Mouse (Mus musculus) intestine, embryonic 15.5 days (tissue): ENCODE measurements around the gene Olfr890. TPM values are rescaled to one million over a fixed set of nuclear protein-coding genes. Genes with fewer than 3 reads are reported as not detected.
"Not testable (repeated sequence)": the region's sequence is repeated elsewhere in the genome, so short reads cannot be mapped to it uniquely, and the experiment has no call there.

Source experiments
- ATAC-seq: fragments of 200-750 bp; cut with Nextera tagmentation; 2 replicates; pipeline ENCODE4 v1.8.0; 2017; ENCODE audit warnings: moderate TSS enrichment, moderate library complexity
- H3K27ac ChIP-seq: fragments of 300-500 bp; sonication (generic); 2 replicates; pipeline ENCODE4 v1.5.1; 2015; ENCODE audit warnings: mild to moderate bottlenecking, inconsistent platforms
- H3K27me3 ChIP-seq: fragments of 300-500 bp; sonication (generic); replicated peaks from 2 replicates; pipeline ENCODE4 v1.6.1; 2015; ENCODE audit warnings: inconsistent platforms
- H3K36me3 ChIP-seq: fragments of 300-500 bp; sonication (generic); 2 replicates; pipeline ENCODE4 v1.6.1; 2015; ENCODE audit warnings: inconsistent platforms
- H3K4me1 ChIP-seq: fragments of 300-500 bp; sonication (generic); replicated peaks from 2 replicates; pipeline ENCODE4 v1.6.1; 2015; ENCODE audit warnings: inconsistent platforms
- H3K4me2 ChIP-seq: fragments of 300-500 bp; sonication (generic); replicated peaks from 2 replicates; pipeline ENCODE4 v1.6.1; 2015; ENCODE audit warnings: mild to moderate bottlenecking, inconsistent platforms
- H3K4me3 ChIP-seq: fragments of 300-500 bp; sonication (generic); replicated peaks from 2 replicates; pipeline ENCODE4 v1.5.1; 2015; ENCODE audit warnings: inconsistent platforms
- H3K9ac ChIP-seq: fragments of 300-500 bp; sonication (generic); 2 replicates; pipeline ENCODE4 v1.6.1; 2015; ENCODE audit warnings: inconsistent platforms
- H3K9me3 ChIP-seq: fragments of 300-500 bp; sonication (generic); 2 replicates; pipeline ENCODE4 v1.6.1; 2016; ENCODE audit warnings: inconsistent platforms
- WGBS: fragments of 180-500 bp; shearing (Covaris S2); methylation state at CpG from one replicate; pipeline ENCODE4 v1.1.7; 2015; 5-methylcytosine and 5-hydroxymethylcytosine counted together
- polyA plus RNA-seq: library from polyadenylated mRNA; unstranded; fragments of >200 nt; fragmentation: Nextera tagmentation; extraction: Ambion mirVana; gene quantifications from 2 replicates; pipeline ENCODE4 v1.2.1, GENCODE M21; 2015

Olfr890 gene
- not detected in 2 replicates for polyA plus RNA-seq

- Histone ChIP-seq H3K9ac (no peak within 1 kb of the TSS), H3K4me2 (no peak within 1 kb of the TSS), H3K4me1 (no peaks in the 10 kb centered on the region), H3K9me3 (no peaks in the 10 kb centered on the region), H3K27me3 (no peaks in the 10 kb centered on the region), H3K27ac (no peak within 1 kb of the TSS), H3K36me3 (no peaks in the 10 kb centered on the region), H3K4me3 (no peak within 1 kb of the TSS)
- no peak for ATAC-seq
Observed at GRCm38 (mm10) chr9:38142217-38142616, at the start of gene Olfr890. TSS of gene Olfr890 (plus strand) at chr9:38142517.

- Histone ChIP-seq H3K4me3 (no peak within 1 kb of the TSS), H3K4me2 (no peak within 1 kb of the TSS), H3K36me3 (no peaks in the 10 kb centered on the region), H3K4me1 (no peaks in the 10 kb centered on the region), H3K27ac (no peak within 1 kb of the TSS), H3K27me3 (no peaks in the 10 kb centered on the region), H3K9me3 (no peaks in the 10 kb centered on the region), H3K9ac (no peak within 1 kb of the TSS)
- no peak for ATAC-seq
- 77% methylated on average over 1 of the region's 1 CpGs for WGBS
Observed at GRCm38 (mm10) chr9:38107828-38108227, 34.5 kb upstream of the Olfr890 start, which contains the start of gene Olfr888. TSS of gene Olfr888 (plus strand) at chr9:38108128.

GRCm38 (mm10) chr9:38114898-38115297, 27.4 kb upstream of the Olfr890 start, which contains the start of gene Olfr889:
TSS of gene Olfr889 (plus strand) at chr9:38115198.
- Histone ChIP-seq H3K9me3 (no peaks in the 10 kb centered on the region), H3K9ac (no peak within 1 kb of the TSS), H3K4me2 (no peak within 1 kb of the TSS), H3K4me3 (no peak within 1 kb of the TSS), H3K4me1 (no peaks in the 10 kb centered on the region), H3K36me3 (no peaks in the 10 kb centered on the region), H3K27me3 (no peaks in the 10 kb centered on the region), H3K27ac (no peak within 1 kb of the TSS)
- no peak for ATAC-seq

GRCm38 (mm10) chr9:38168341-38168740, 26.0 kb downstream of the Olfr890 start:
- H3K27me3 ChIP-seq, H3K27ac ChIP-seq, H3K4me2 ChIP-seq, H3K36me3 ChIP-seq, H3K9ac ChIP-seq, H3K4me1 ChIP-seq, ATAC-seq, H3K4me3 ChIP-seq, H3K9me3 ChIP-seq: not testable (repeated sequence)
- 55% methylated on average over 2 of the region's 2 CpGs for WGBS

- Histone ChIP-seq H3K9me3 (no peaks in the 10 kb centered on the region), H3K27ac (no peak within 1 kb of the TSS), H3K4me3 (no peak within 1 kb of the TSS), H3K4me2 (no peak within 1 kb of the TSS), H3K4me1 (no peaks in the 10 kb centered on the region), H3K36me3 (no peaks in the 10 kb centered on the region), H3K9ac (no peak within 1 kb of the TSS), H3K27me3 (no peaks in the 10 kb centered on the region)
- no peak for ATAC-seq
- 79% methylated on average over 1 of the region's 1 CpGs for WGBS
Observed at GRCm38 (mm10) chr9:38180721-38181120, 38.4 kb downstream of the Olfr890 start, which contains the start of gene Olfr891. TSS of gene Olfr891 (minus strand) at chr9:38180821.

Other genes starting within 250 kb of the Olfr890 start
- not detected in 2 replicates for gene Olfr145, start 245.8 kb upstream of the Olfr890 start, polyA plus RNA-seq
- not detected in 2 replicates for gene Olfr878, start 224.7 kb upstream of the Olfr890 start, polyA plus RNA-seq
- gene Olfr881, start 150.7 kb upstream of the Olfr890 start, polyA plus RNA-seq, result not detected in 2 replicates
- not detected in 2 replicates for gene Olfr883, start 116.7 kb upstream of the Olfr890 start, polyA plus RNA-seq
- gene Olfr884, start 96.0 kb upstream of the Olfr890 start, polyA plus RNA-seq, result not detected in 2 replicates
- not detected in 2 replicates for gene Olfr885, start 81.2 kb upstream of the Olfr890 start, polyA plus RNA-seq
- not detected in 2 replicates for gene Olfr887, start 58.4 kb upstream of the Olfr890 start, polyA plus RNA-seq
- gene Olfr888, start 34.4 kb upstream of the Olfr890 start, polyA plus RNA-seq, result not detected in 2 replicates
- 0.04 and 0.08 TPM in 2 replicates for gene Olfr889, start 27.3 kb upstream of the Olfr890 start, polyA plus RNA-seq
- not detected in 2 replicates for gene Olfr891, start 38.3 kb downstream of the Olfr890 start, polyA plus RNA-seq
- not detected in 2 replicates for gene Olfr893, start 65.8 kb downstream of the Olfr890 start, polyA plus RNA-seq
- gene Olfr894, start 75.5 kb downstream of the Olfr890 start, polyA plus RNA-seq, result not detected in 2 replicates
- not detected in 2 replicates for gene Olfr143, start 110.3 kb downstream of the Olfr890 start, polyA plus RNA-seq
- not detected in 2 replicates for gene Olfr895, start 125.3 kb downstream of the Olfr890 start, polyA plus RNA-seq
- not detected in 2 replicates for gene Olfr896-ps1, start 148.6 kb downstream of the Olfr890 start, polyA plus RNA-seq
- not detected in 2 replicates for gene Olfr25, start 186.5 kb downstream of the Olfr890 start, polyA plus RNA-seq
- not detected in 2 replicates for gene Olfr898, start 205.9 kb downstream of the Olfr890 start, polyA plus RNA-seq
- gene Olfr250, start 224.4 kb downstream of the Olfr890 start, polyA plus RNA-seq, result not detected in 2 replicates
- gene Olfr251, start 234.6 kb downstream of the Olfr890 start, polyA plus RNA-seq, result not detected in 2 replicates